Mouse (Mus musculus) CD4-positive, CD25-positive, alpha-beta regulatory T cell, adult 2 months (primary cell): ENCODE data around the gene Macc1.
A peak's percentile ranks its signal among the peaks of the same experiment; 100 is the strongest.
"Not testable (repeated sequence)": the region's sequence is repeated elsewhere in the genome, so short reads cannot be mapped to it uniquely, and the experiment has no call there.

Source experiments
- DNase-seq: peaks from one replicate; pipeline ENCODE4 v3.0.0-alpha.2; 2012; ENCODE audit warnings: low read depth, low spot score

The Macc1 gene

GRCm38 (mm10) chr12:119313970-119314369 is at the start of gene Macc1:
Macc1 (plus strand) TSS chr12:119314270.
- DNase-seq, result no peak

- no peak for DNase-seq
Measured at GRCm38 (mm10) chr12:119264506-119264905, 49.6 kb upstream of the Macc1 start.

DNA sequence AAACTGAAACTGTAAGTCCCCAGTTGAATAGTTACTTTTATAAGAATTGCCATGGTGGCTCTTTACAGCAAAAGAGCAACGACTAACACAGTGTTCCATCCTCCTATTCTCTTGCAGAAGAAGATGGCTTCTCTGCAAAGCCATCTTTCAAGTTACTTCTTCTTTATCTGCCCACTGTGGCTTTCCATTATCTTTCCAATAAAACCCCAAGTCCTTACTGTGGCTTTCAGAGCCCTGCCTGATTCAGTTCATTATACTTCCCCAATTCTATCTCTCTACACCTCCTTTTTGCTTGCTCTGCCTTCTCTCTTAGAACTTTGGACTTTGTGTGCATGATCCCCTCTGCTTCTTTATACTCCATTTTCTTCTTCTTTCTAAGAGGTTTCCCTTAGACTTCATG is 45.3 kb upstream of the Macc1 start:
- DNase-seq, result no peak

DNA sequence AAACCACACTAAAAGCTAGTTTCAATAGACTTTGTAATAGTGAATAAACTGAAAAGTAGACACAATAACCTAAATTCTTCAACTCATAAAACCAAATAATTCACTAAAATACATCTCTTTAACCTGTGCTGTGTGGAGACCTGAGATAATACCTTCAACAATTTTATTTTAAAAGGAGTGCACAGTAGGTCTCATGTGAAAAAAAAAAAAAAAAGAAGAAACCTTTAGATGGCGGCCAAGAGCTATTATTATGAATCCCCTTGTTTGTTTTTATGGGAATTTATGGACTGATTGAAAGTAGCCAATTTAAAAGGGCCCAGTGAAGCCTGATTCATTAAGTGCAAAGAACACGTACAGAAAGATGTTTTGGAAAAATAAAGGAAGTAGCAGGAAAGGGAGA is 44.0 kb upstream of the Macc1 start:
- no peak for DNase-seq

GRCm38 (mm10) chr12:119271964-119272363 is 42.1 kb upstream of the Macc1 start:
- DNase-seq, result no peak

- DNase-seq, result no peak
Measured at GRCm38 (mm10) chr12:119273605-119274004, 40.5 kb upstream of the Macc1 start.

- DNase-seq, result no peak
Measured at GRCm38 (mm10) chr12:119276282-119276681, 37.8 kb upstream of the Macc1 start.

GRCm38 (mm10) chr12:119291618-119292017 is 22.5 kb upstream of the Macc1 start:
- DNase-seq, result no peak

DNA sequence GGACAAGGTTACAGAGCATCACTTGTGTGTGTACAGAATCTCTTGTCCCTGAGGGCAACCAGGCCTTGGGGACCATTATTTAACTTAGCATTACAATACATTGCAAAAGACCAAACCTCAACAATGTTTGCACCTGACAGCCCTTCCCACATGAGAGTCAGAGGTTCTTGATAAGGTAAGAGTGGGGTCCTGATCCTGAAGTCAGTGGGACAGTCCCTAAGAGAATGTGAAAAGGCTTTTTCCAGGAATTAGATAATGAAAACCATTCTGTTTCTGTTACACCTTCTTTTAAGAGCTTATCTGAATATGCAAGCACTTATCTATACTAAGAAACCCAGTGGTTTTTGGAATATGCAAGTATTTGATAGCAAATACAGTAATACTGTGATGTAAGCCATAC is 10.5 kb upstream of the Macc1 start:
- no peak for DNase-seq

GRCm38 (mm10) chr12:119313014-119313763 is 881 bp upstream of the Macc1 start:
- no peak for DNase-seq

DNA sequence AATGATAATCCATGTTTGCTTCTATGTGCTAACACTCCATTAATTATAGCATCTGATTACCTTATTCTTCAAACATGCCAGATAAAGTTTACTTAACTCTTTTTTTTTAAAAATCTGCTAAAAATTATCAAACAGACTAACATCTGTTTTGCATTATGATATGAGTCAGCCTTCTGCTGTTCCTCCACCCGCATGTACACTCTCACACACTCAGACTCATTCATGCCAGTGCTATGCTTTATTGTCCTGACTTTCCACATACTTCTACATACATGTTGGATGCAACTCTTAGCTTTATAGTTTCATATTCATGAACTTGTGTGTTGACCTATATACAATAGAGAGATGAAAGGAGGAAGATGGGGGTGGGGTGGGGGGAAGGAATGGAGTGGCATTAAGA is 4.7 kb downstream of the Macc1 start:
- no peak for DNase-seq

GRCm38 (mm10) chr12:119325400-119325799 is 11.3 kb downstream of the Macc1 start:
- peak; percentile 71 for DNase-seq

GRCm38 (mm10) chr12:119330644-119331043 is 16.6 kb downstream of the Macc1 start:
- DNase-seq, result no peak

DNA sequence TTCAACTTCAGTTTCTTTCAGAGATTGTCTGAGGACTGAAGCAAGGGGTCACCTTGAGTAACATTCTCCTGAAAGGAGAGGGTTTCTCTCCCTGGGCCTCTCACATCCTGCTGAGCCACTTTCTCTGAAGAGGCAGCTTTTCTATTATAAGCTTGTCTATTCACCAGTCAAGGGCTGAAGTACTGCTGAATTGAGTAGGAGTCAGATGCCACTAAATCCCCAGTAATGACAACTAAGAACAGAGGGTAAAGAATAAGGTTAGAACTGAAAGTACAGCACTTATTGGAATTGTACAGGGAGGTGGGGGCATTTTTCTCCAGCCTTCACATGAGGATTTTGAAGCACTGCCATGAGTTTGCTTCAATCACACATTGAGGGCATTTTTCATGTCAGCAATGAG is 19.3 kb downstream of the Macc1 start:
- DNase-seq, result no peak

- DNase-seq, result not testable (repeated sequence)
Measured at GRCm38 (mm10) chr12:119352579-119352978, 38.5 kb downstream of the Macc1 start.

DNA sequence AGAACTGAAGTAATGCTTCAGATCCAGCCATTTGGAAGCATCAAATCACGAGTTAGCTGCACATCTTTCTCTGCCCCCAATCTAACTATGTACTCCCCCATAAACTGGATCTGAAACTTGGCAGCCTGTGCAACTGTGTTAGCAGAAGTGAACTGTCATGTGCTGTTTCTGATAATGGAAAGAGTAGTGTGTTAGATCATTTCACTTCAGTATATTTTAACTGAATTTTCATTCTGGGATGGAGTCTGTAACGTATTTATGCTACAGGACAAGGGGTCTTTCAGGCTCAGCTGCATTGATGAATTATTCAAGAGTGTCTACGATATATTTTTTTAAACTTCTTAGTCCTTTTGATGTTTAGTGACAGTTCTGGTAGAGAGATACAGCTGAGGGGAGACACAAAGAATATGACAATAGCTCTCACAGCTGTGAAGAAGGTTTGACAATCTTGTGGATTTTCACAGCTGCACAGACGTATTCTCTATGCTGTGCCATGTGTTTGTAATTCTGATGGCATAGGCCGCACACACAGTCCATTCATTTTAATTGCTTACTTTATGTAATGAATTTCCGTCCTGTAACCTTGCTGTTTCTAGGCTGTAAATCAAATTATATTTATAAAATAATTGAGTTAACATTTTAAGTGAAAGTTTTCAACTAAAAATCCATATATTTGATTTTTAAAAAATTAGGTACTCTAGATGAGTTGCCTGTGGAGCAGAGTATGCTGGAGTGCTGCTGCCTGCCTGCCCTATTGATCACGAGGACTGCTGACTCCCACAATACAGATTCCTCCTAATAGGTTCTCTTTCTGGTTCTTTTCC is 43.6 kb downstream of the Macc1 start:
- no peak for DNase-seq

- DNase-seq, result no peak
Measured at GRCm38 (mm10) chr12:119358242-119358515, 44.1 kb downstream of the Macc1 start.

- no peak for DNase-seq
Measured at GRCm38 (mm10) chr12:119365041-119365440, 51.0 kb downstream of the Macc1 start.

DNA sequence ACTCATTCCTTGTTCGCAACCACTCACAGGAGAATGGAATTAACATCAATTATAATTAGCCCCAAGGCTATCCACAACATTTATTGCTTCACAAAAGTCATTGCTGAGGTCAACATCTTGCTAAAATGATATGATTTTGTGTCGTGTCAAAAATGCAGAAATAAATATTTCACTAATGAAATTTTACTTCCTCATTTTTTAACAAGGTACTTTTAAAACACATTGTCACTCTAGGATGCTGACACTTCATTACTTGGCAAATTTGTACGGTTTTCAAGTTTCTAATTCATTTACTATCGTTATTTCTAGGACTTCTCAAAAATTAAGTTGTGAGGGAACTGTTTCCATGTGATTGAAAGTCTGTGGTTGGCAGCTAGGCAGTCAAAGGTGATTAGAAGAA is 55.8 kb downstream of the Macc1 start:
- no peak for DNase-seq

- DNase-seq, result no peak
Measured at GRCm38 (mm10) chr12:119372359-119372758, 58.3 kb downstream of the Macc1 start.

- DNase-seq, result no peak
Measured at GRCm38 (mm10) chr12:119376879-119377278, 62.8 kb downstream of the Macc1 start.

GRCm38 (mm10) chr12:119381839-119382238 is 67.8 kb downstream of the Macc1 start:
- DNase-seq, result no peak

- no peak for DNase-seq
Measured at GRCm38 (mm10) chr12:119386243-119386642, 72.2 kb downstream of the Macc1 start.
